Mouse (Mus musculus): Measurements from ENCODE around the gene Gm20388. TPM values are rescaled to one million over a fixed set of nuclear protein-coding genes. Genes with fewer than 3 reads are reported as not detected.

Gene Gm20388
- polyA plus RNA-seq, 1 experiment, result 18.7 TPM

DNA sequence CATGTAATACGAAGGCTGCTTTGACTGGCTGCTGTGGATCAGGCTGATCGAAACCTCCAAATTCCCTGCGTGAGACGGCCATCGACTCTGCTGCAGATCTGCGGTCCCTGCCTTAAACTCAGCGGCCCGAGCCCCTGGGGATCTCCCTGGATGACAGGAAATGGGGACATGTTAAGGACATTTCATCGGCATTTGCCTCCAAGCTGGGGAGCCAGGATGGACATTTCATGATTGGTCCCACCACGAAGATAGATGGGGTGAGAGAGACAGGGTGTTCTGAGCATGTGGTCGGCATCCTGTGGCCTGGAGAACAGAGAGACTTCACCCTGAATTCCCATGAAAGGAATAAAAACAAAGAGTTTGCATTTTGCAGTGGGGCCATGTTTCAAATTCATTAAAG is 1484.7 kb downstream of the Gm20388 start:
- H3K27me3 ChIP-seq (ENCODE audit: control insufficient read depth, insufficient read depth, low read length), result no peaks in the 10 kb centered on the region; the same call in 1 of the 2 replicates
- 69% methylated on average over 11 of the region's 11 CpGs for WGBS

DNA sequence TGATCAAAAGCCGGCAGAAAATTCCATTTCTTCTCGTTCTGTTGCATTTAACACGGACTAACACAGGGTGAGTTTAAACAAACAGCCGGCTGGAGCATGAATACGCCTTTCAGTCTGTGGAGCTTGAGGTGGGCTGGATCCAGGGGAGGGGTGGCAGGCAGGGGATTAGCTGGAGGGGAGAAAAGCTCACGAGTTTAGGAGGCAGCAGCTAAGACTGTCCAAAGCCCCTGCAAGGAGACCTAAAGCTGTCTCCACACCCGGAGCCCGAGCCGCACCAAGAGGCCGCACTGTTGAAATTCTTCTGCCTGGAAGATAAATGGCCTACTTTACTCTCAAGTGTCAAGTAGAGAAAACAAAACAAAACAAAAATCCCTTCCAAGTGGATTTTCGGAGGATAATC is 1485.5 kb downstream of the Gm20388 start:
- Histone ChIP-seq H3K4me1 (ENCODE audit: control insufficient read depth, insufficient read depth, low read length) (no peaks in the 10 kb centered on the region), H3K4me3 (replicated peaks; ENCODE audit: insufficient read depth, low read depth, low read length) (no peak overlapping the region), H3K27ac (ENCODE audit: insufficient read depth, low read length) (no peak overlapping the region), H3K27me3 (ENCODE audit: control insufficient read depth, insufficient read depth, low read length) (no peaks in the 10 kb centered on the region; the same call in 1 of the 2 replicates)
- TF ChIP-seq POLR2A (IDR thresholded peaks at IDR 0.05; ENCODE audit: borderline replicate concordance, insufficient read depth, low read length) (no peak), CTCF (IDR thresholded peaks at IDR 0.05; ENCODE audit: borderline replicate concordance, insufficient read depth, low read depth, low read length) (no peak)
- whole genome bisulfite sequencing, result 61% methylated on average over 11 of the region's 11 CpGs
- DNase-seq, result no peak

More for the DNA sequence above, 1484.7 kb downstream of the Gm20388 start:
- no peak for TF ChIP-seq CTCF (IDR thresholded peaks at IDR 0.05; ENCODE audit: borderline replicate concordance, insufficient read depth, low read depth, low read length)
- TF ChIP-seq POLR2A (IDR thresholded peaks at IDR 0.05; ENCODE audit: borderline replicate concordance, insufficient read depth, low read length), result no peak
- Histone ChIP-seq H3K27ac (ENCODE audit: insufficient read depth, low read length) (no peak overlapping the region), H3K4me3 (replicated peaks; ENCODE audit: insufficient read depth, low read depth, low read length) (no peak overlapping the region), H3K4me1 (ENCODE audit: control insufficient read depth, insufficient read depth, low read length) (no peaks in the 10 kb centered on the region)
- no peak for DNase-seq

DNA sequence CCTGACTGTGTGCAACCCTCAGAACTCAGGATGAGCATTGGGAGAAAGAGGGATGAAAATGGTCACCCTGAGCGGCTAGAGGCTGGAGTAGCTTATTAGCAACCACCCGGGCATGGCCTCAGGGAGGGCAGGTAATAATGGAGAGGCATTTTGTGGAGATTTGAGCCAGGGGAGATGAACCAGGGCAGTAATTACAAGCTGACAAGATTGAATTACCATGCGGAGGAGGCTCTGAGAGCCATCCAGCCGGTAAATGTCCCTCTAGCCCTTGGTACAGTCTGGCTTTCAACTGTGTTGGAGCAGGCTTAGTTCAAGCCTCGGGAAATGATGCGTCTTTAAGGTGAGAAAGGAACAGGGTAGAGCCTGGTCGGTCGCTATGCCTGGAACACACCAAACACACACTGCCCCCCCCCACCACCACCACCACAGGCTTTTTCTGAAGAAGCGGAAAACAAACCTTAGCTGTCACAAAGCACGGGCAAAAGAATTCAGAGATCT is 1486.6 kb downstream of the Gm20388 start:
- no peak overlapping the region for H3K27ac ChIP-seq (ENCODE audit: insufficient read depth, low read length)
- H3K4me3 ChIP-seq (replicated peaks; ENCODE audit: insufficient read depth, low read depth, low read length), result no peak overlapping the region
- WGBS, result 71% methylated on average over 10 of the region's 10 CpGs
- TF ChIP-seq POLR2A (IDR thresholded peaks at IDR 0.05; ENCODE audit: borderline replicate concordance, insufficient read depth, low read length) (no peak), CTCF (IDR thresholded peaks at IDR 0.05; ENCODE audit: borderline replicate concordance, insufficient read depth, low read depth, low read length) (no peak)
- no peak for DNase-seq
- H3K27me3 ChIP-seq (ENCODE audit: control insufficient read depth, insufficient read depth, low read length), result no peaks in the 10 kb centered on the region; the same call in 1 of the 2 replicates
- no peaks in the 10 kb centered on the region for H3K4me1 ChIP-seq (ENCODE audit: control insufficient read depth, insufficient read depth, low read length)

DNA sequence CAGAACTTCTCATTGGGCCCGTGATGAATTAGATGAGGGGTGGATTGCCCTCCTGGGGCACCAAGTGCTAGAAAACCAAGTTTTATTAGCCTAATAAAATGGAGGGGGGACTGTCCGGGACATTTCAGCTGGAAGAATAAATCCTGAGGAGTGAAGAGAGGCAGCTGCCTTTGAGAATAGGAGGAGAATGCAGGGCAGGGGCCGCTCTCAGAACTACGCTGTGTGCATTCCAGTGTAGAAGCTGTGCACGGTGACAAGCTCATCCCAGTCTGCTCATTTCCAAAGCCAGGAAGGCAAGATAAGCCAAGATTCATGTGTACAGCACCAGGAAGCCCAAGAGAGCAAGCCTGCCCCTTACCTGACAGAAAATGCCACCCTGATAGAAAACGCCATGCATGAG is 1487.4 kb downstream of the Gm20388 start:
- Histone ChIP-seq H3K27ac (ENCODE audit: insufficient read depth, low read length) (no peak overlapping the region), H3K4me3 (replicated peaks; ENCODE audit: insufficient read depth, low read depth, low read length) (no peak overlapping the region), H3K27me3 (ENCODE audit: control insufficient read depth, insufficient read depth, low read length) (no peaks in the 10 kb centered on the region; the same call in 1 of the 2 replicates), H3K4me1 (ENCODE audit: control insufficient read depth, insufficient read depth, low read length) (no peaks in the 10 kb centered on the region)
- no peak for DNase-seq
- WGBS, result 80% methylated on average over 6 of the region's 6 CpGs
- TF ChIP-seq CTCF (IDR thresholded peaks at IDR 0.05; ENCODE audit: borderline replicate concordance, insufficient read depth, low read depth, low read length) (no peak), POLR2A (IDR thresholded peaks at IDR 0.05; ENCODE audit: borderline replicate concordance, insufficient read depth, low read length) (no peak)

DNA sequence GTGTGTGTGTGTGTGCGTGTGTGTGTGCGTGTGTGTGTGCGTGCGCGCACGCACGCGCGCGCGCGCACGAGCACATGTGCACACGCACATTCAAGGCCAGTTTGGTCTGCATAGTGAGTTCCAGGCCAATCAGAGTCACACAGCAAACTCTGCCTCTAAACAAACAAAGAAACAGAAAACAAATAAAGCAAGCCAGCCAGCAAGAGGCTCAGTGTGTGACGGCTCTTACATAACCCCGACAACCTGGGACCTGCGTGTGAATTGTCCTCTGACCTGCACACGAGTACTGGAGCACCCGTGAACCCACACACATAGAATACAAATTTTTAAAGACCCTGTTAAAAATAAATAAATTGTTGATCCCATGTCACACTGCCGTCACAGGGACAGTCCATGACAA is 1488.1 kb downstream of the Gm20388 start:
- Histone ChIP-seq H3K4me3 (replicated peaks; ENCODE audit: insufficient read depth, low read depth, low read length) (no peak overlapping the region), H3K27ac (ENCODE audit: insufficient read depth, low read length) (no peak overlapping the region), H3K4me1 (ENCODE audit: control insufficient read depth, insufficient read depth, low read length) (no peaks in the 10 kb centered on the region), H3K27me3 (ENCODE audit: control insufficient read depth, insufficient read depth, low read length) (no peaks in the 10 kb centered on the region; the same call in 1 of the 2 replicates)
- 96% methylated on average over 20 of the region's 20 CpGs for WGBS
- DNase-seq, result no peak
- no peak for TF ChIP-seq CTCF (IDR thresholded peaks at IDR 0.05; ENCODE audit: borderline replicate concordance, insufficient read depth, low read depth, low read length)

DNA sequence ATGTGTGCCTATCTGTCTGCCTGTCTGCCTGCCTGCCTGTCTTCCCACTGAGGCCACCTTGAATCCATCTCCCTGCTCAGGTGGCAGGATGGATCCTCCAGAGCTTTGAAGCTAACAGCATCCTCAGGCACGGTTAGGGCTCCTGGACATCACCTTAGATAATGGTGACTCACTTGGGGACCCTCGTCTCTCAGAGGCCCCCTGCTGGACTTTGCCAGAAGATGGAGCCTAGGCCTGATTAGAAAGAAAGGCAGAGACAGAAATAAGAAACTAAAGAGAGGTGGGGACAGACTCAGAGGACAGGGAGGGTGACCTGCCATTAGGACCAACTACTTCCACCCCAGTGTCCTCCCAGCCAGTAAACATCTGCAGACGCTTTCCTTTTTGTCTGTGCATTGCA is 1488.5 kb downstream of the Gm20388 start:
- Histone ChIP-seq H3K27me3 (ENCODE audit: control insufficient read depth, insufficient read depth, low read length) (no peaks in the 10 kb centered on the region; the same call in 1 of the 2 replicates), H3K27ac (ENCODE audit: insufficient read depth, low read length) (no peak overlapping the region), H3K4me1 (ENCODE audit: control insufficient read depth, insufficient read depth, low read length) (no peaks in the 10 kb centered on the region), H3K4me3 (replicated peaks; ENCODE audit: insufficient read depth, low read depth, low read length) (no peak overlapping the region)
- 65% methylated on average over 3 of the region's 3 CpGs for WGBS
- no peak for DNase-seq
- TF ChIP-seq POLR2A (IDR thresholded peaks at IDR 0.05; ENCODE audit: borderline replicate concordance, insufficient read depth, low read length) (no peak), CTCF (IDR thresholded peaks at IDR 0.05; ENCODE audit: borderline replicate concordance, insufficient read depth, low read depth, low read length) (no peak)

DNA sequence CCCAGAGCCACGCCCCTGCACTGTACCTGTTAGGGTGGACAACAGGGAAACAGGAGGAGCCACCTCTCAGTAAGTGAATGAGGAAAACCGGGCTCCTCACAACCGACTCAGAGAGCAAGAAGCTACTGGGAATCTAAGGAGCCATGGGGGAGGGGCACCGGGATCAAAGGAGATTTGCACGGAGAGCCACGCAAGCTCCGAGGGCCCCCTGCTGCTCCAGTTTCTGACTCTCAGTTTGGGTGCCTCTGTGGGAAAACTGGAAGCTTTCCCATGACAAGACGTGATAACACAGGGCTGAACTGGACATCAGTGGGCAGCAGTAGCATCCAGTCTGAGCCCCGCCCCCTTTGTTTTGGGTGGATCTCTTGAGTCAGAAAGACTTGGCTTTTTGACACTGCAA is 1489.9 kb downstream of the Gm20388 start:
- TF ChIP-seq POLR2A (IDR thresholded peaks at IDR 0.05; ENCODE audit: borderline replicate concordance, insufficient read depth, low read length) (no peak), CTCF (IDR thresholded peaks at IDR 0.05; ENCODE audit: borderline replicate concordance, insufficient read depth, low read depth, low read length) (no peak)
- no peaks in the 10 kb centered on the region for H3K4me1 ChIP-seq (ENCODE audit: control insufficient read depth, insufficient read depth, low read length)
- no peak for DNase-seq
- no peak overlapping the region for H3K4me3 ChIP-seq (replicated peaks; ENCODE audit: insufficient read depth, low read depth, low read length)
- no peak overlapping the region for H3K27ac ChIP-seq (ENCODE audit: insufficient read depth, low read length)
- 26% methylated on average over 9 of the region's 9 CpGs for WGBS
- H3K27me3 ChIP-seq (ENCODE audit: control insufficient read depth, insufficient read depth, low read length), result no peaks in the 10 kb centered on the region; the same call in 1 of the 2 replicates

DNA sequence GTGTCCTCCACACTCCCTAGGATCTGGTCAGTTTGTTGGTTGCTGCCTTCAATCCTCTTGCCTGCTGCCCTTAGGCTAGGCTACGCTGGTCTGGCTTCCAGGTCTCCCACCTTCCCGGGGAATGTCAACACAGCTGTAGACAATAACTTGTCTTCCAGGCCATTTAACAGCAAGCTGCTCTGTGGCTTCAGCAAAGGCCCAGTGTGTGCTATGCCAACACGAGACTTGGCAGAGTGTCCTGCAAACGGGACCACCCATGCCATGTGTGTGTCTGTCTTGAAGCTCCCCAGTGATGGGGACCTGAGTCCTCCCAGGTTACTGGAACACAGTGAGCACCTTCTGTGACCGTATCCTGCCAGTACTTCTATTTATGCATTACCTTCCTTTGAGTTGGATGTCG is 1493.2 kb downstream of the Gm20388 start:
- Histone ChIP-seq H3K27me3 (ENCODE audit: control insufficient read depth, insufficient read depth, low read length) (no peaks in the 10 kb centered on the region), H3K4me3 (replicated peaks; ENCODE audit: insufficient read depth, low read depth, low read length) (no peak overlapping the region), H3K4me1 (ENCODE audit: control insufficient read depth, insufficient read depth, low read length) (no peaks in the 10 kb centered on the region), H3K27ac (ENCODE audit: insufficient read depth, low read length) (no peak overlapping the region)
- WGBS, result 35% methylated on average over 6 of the region's 6 CpGs
- TF ChIP-seq CTCF (IDR thresholded peaks at IDR 0.05; ENCODE audit: borderline replicate concordance, insufficient read depth, low read depth, low read length), result no peak
- no peak for TF ChIP-seq POLR2A (IDR thresholded peaks at IDR 0.05; ENCODE audit: borderline replicate concordance, insufficient read depth, low read length)
- no peak for DNase-seq
